Mouse (Mus musculus): Measurements from ENCODE around the gene 2310009B15Rik. TPM values are rescaled to one million over a fixed set of nuclear protein-coding genes. Genes with fewer than 3 reads are reported as not detected.

Gene 2310009B15Rik
- total RNA-seq, 2 experiments from 2014 or later = 8.5 TPM; not detected in 1

DNA sequence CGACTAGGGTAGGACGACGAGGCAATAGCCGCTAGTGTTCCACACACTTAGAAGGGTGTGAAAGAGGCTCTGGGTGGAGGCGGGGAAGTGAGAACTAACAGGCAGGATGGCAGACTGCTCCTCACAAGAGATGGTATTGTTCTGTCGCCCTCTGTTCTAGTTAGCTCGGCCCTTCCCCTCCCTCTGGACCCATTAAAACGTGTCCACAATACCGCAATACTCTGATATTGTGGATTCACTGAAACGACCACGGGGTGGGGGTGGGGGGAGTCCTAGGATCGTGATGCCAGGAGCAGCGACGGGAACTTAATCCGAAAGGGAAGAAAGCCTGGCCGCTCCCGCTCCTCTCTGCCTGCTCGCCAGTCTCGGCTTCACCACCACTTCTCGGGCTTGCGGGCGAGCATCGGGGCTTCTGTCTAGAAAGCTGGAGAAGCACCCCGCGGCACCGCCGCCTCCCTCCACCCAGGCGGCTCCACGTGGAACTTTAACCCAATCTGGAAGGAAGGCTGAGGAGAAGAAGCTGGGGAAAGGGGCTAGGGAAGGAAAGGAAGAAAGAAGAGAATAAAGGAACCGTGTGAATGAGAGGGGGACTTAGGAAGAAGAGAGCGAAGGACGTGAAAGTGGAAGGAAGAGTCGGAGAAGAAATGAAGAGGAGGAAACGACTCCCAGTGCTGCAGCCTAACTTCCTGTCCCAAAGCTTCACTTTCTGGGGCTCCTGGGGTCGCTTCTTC, 13.1 kb downstream of the 2310009B15Rik start:
- ATAC-seq (replicated peaks; ENCODE audit: low FRiP score, poor library complexity, severe bottlenecking) = no peak

DNA sequence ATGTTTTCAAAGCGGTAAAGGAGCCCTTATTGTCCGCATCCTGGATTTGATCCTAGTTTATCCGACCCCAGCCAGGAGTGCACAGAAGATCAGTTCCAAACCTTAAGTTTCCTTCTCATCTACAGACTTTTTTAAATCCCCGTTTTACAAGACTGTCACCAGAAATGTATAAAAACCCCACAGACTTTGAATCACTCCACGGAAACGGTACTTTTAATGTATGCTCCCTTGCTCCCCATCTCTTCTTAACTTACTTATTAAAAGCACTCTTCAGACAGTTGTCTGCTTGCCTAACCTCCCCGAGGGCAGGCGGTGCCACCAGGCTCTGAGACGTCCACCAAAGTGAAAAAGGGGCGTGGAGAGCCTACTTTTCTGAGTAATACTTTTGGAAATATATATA, 13.9 kb downstream of the 2310009B15Rik start:
- ATAC-seq (replicated peaks; ENCODE audit: low FRiP score, poor library complexity, severe bottlenecking) = no peak

GRCm38 (mm10) chr1:138842315-138842714, 14.3 kb downstream of the 2310009B15Rik start:
- ATAC-seq (replicated peaks; ENCODE audit: low FRiP score, poor library complexity, severe bottlenecking) = no peak

GRCm38 (mm10) chr1:138841306-138842095, 15.2 kb downstream of the 2310009B15Rik start:
- no peak for ATAC-seq (replicated peaks; ENCODE audit: low FRiP score, poor library complexity, severe bottlenecking)

DNA sequence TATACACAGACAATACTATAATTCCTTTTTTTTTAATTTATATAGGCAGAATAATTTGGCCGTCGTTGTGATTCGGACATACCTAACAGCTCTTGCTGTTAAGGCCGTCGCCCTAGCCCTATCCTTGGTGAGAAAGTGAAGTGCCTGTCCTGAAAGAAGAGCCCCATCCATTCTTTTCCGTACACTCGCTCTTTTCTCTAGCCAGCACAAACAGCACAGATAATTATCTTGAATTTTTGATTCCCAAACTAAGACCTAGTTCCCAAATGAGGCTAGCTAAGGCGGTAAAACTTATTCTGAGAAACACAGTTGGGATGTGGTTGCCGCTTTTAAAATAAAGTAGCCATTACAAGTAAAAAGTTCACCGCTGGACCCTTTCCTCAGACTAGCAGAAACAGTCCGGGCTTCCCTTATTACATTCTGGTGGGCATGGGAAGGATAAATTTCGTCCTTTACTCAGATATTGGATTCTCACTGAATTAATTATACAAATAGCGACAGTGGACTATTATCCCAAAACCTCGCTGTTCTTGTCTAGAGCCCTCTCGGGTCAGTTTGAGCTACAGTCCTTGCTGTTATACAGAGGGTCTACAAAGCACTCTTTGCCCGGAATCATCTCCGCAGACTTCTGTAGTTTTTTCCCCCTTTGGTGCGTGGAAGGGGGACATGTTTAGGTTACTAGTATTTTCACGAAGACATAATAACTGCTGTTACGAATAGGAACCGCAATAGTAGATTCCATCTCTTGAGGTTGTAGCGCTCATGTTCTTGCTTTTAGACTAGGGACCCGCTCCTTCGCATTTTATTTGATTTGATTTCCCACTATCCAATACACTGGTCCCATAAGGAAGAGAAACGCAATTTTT, 16.0 kb downstream of the 2310009B15Rik start:
- ATAC-seq (replicated peaks; ENCODE audit: low FRiP score, poor library complexity, severe bottlenecking) = no peak

GRCm38 (mm10) chr1:138839809-138840430, 16.7 kb downstream of the 2310009B15Rik start:
- no peak for ATAC-seq (replicated peaks; ENCODE audit: low FRiP score, poor library complexity, severe bottlenecking)

DNA sequence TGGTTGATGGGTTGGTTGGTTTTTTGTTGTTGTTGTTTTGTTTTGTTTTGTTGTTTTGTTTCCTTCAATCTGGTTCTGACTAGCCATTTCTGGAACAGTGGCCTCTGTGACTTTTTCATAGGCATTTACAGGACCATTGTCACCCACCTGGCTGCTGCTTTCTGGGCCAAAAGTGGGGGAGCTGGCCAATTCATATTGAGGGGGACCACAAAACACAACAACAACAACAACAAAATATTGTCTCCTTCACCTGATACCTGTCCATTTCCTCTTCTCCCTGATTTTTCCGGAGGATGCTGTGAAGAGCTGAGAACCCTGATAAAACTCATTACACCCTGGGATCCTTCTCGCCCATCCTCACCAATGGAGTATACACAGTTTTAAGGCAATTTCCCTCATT, 17.4 kb downstream of the 2310009B15Rik start:
- ATAC-seq (replicated peaks; ENCODE audit: low FRiP score, poor library complexity, severe bottlenecking) = no peak

- no peak for ATAC-seq (replicated peaks; ENCODE audit: low FRiP score, poor library complexity, severe bottlenecking)
Observed at GRCm38 (mm10) chr1:138837786-138838743, 18.6 kb downstream of the 2310009B15Rik start.

GRCm38 (mm10) chr1:138835355-138835900, 21.2 kb downstream of the 2310009B15Rik start:
- ATAC-seq (replicated peaks; ENCODE audit: low FRiP score, poor library complexity, severe bottlenecking) = no peak

GRCm38 (mm10) chr1:138831309-138831708, 25.3 kb downstream of the 2310009B15Rik start:
- no peak for ATAC-seq (replicated peaks; ENCODE audit: low FRiP score, poor library complexity, severe bottlenecking)

GRCm38 (mm10) chr1:138826841-138827240, 29.8 kb downstream of the 2310009B15Rik start:
- no peak for ATAC-seq (replicated peaks; ENCODE audit: low FRiP score, poor library complexity, severe bottlenecking)

GRCm38 (mm10) chr1:138822985-138823322, 33.7 kb downstream of the 2310009B15Rik start:
- no peak for ATAC-seq (replicated peaks; ENCODE audit: low FRiP score, poor library complexity, severe bottlenecking)

DNA sequence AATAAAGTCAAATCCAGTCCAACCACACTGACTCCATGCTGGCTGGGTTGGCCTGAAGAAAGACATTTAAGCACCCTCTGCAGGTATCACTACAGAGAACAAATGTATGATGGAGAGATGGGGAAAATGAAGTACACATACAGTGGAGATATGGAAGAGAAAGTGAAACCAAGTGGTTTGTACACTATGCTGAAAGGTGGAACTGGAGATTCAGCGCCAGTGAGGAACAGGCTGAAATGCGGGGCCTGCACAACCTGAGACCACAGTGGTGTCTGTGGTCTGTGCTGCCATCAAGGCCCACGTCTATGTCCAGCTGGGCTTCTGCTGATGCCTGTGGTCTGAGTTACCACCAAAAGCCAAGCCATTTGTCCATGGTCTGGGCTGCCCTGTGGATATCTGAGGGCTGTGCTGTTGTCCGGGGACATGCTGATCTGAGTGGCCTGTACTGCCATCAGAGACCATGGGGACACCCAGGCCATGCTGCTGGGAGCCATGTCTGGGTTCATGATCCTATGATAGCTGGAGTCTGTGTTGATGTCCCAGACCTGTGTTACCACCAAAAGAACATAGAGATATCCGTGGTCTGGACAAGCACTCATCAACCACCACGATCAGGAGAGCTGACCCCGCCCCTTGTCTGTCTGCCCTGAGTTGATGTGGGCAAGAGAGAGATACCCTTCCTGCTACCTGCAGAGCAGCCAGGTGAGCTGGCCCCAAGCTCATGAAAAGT, 34.2 kb downstream of the 2310009B15Rik start:
- no peak for ATAC-seq (replicated peaks; ENCODE audit: low FRiP score, poor library complexity, severe bottlenecking)

Other genes with a start within 250 kb of the 2310009B15Rik start
- gene Nek7, start 236.7 kb downstream of the 2310009B15Rik start, total RNA-seq (2015; ENCODE audit: low replicate concordance) = 31.1 and 31.3 TPM in 2 replicates
- gene Nek7, start 236.7 kb downstream of the 2310009B15Rik start, total RNA-seq (2017; ENCODE audit: low replicate concordance) = 35.2 and 47.1 TPM in 2 replicates
- not detected in 2 replicates for gene Lhx9, start 8.3 kb downstream of the 2310009B15Rik start, total RNA-seq (2015; ENCODE audit: low replicate concordance)
- gene Lhx9, start 8.3 kb downstream of the 2310009B15Rik start, total RNA-seq (2017; ENCODE audit: low replicate concordance) = not detected in 2 replicates
- 6.3 and 10.0 TPM in 2 replicates for gene Dennd1b, start 106.6 kb upstream of the 2310009B15Rik start, total RNA-seq (2015; ENCODE audit: low replicate concordance)
- gene Dennd1b, start 106.6 kb upstream of the 2310009B15Rik start, total RNA-seq (2017; ENCODE audit: low replicate concordance) = 2.9 and 4.5 TPM in 2 replicates

Measured in erythroblast, adult 5-6 weeks (primary cell).